Mouse (Mus musculus) testis, postnatal 10 days (tissue): ENCODE results near the gene Zfp575.
A peak's percentile ranks its signal among the peaks of the same experiment; 100 is the strongest.

ENCODE experiments used
- DNase-seq: peaks from one replicate; pipeline ENCODE4 v3.0.0; 2021; ENCODE audit warnings: low spot score

Zfp575 gene

GRCm38 (mm10) chr7:24600941-24601597 lies 13.6 kb upstream of the Zfp575 start:
- peak; percentile 99 for DNase-seq

GRCm38 (mm10) chr7:24599211-24600067 lies 12.0 kb upstream of the Zfp575 start:
- DNase-seq = no peak

GRCm38 (mm10) chr7:24598121-24598520 lies 10.7 kb upstream of the Zfp575 start:
- no peak for DNase-seq

- DNase-seq = no peak
Observed at GRCm38 (mm10) chr7:24595464-24595863, 8.0 kb upstream of the Zfp575 start.

DNA sequence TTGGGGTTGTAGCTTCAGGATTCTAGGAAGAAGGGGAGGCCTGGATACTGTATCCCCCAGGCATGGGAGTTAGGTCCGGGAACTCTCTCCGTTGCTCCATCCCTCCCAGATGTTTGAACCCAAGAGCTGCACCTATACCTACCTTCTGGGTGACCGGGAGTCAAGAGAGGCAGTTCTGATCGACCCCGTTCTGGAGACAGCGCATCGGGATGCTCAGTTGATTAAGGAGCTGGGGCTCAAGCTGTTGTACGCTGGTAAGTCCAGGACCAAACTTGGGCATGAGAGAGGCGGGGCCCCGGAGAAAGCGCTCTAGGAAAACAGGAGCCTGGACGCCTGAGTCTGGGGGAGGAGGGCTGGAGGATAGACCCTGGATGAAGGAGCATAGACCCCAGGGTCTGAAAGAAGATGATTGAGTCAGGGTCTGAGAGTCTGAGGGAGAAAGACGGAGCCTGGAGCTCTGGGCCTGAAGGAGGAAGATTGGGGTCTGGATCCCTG lies 6.9 kb upstream of the Zfp575 start:
- DNase-seq = no peak

DNA sequence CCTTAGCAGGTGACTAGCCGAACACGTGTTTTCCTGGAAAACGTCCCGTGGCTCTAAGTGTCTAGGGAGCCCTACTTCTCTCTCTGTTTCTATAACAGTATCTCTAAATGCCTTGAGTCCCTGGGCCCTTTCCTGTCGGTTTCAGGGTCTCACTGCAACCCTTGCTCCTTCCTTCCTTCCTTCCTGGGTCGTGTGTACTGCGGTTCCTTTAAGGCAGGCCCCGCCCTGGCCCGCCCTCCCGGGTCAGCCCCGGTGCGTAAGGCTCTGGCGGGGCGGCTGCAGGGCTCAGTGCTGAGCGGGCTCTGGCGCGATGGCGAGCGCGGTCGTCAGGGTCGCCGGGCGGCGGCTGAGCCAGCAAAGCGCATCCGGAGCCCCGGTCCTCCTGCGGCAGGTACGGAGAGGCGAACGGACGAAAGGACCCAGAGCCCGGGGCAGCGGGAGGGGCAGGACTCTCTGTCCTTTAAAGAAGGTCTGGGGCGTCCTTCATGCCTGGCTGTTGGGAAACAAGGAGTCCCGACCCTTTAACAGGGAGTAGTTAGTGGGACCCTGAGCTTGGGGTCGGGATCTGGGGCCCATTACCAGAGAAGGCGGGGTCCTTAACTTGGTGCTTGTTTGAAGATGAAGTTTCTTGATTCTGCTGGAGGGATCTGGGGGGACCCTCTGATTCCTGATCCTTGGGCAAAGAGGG lies 6.3 kb upstream of the Zfp575 start:
- DNase-seq = peak; percentile 71

- DNase-seq = no peak
Observed at GRCm38 (mm10) chr7:24592781-24593180, 5.3 kb upstream of the Zfp575 start.

- DNase-seq = no peak
Observed at GRCm38 (mm10) chr7:24592163-24592562, 4.7 kb upstream of the Zfp575 start.

DNA sequence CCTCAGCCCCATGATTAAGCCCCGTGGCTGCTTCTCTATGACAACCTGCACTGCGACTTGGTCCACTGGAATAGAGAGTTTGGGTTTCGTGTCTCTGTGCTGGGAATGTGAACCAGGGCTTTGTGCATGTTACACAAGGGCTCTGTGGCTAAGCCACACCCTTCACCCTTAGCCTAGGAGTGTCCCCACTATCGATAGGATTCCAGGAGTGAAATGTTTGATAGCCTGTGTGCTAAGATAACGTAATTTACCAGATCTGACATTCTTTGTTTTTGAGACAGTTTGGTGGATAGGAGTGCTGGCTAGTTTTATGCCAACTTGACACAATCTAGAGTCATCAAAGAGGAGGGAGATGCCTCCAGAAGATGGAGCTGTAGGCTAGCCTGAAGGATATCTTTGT lies 4.3 kb upstream of the Zfp575 start:
- DNase-seq = no peak

- no peak for DNase-seq
Observed at GRCm38 (mm10) chr7:24588336-24588735, 895 bp upstream of the Zfp575 start.

DNA sequence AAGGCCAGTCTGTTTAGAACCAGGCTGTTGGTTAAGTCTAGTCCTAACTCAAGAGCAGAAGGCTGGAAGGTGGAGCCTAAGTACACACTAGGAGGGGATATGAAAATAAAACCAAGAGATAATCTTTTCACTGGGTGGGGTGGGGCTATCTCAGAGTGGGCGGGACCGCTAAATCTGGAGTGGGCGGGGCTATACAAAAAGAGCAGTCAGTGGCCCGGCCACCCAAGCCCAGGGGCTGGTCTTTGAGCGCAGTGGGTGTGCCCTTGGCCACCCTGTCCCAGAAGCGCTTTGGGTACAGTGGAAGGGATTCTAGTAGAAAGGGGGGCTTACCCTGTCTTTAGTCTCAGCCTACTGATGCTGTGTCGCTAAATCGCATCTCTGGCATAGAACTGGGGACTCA lies 613 bp downstream of the Zfp575 start:
- no peak for DNase-seq

GRCm38 (mm10) chr7:24585995-24586394 lies 1.4 kb downstream of the Zfp575 start:
- DNase-seq = no peak

DNA sequence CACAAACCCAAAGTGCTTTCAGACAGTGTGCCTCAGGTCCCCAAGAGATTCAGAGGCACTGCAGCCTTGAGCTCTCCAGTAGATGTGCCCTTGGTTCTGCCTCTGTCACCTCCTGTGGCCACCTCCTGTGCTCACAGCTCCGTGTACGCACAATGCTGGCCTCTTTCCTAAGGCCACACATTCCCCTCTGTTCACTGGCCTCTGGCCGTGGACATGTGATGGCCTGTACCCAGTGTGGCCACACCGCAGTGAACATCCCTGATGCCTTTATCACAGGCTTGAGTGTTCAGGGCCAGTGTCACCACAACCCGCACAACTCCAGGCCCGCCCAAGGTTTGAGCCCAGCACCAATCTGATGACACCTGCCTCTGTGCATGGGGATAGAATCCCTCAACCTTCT lies 2.6 kb downstream of the Zfp575 start:
- no peak for DNase-seq

DNA sequence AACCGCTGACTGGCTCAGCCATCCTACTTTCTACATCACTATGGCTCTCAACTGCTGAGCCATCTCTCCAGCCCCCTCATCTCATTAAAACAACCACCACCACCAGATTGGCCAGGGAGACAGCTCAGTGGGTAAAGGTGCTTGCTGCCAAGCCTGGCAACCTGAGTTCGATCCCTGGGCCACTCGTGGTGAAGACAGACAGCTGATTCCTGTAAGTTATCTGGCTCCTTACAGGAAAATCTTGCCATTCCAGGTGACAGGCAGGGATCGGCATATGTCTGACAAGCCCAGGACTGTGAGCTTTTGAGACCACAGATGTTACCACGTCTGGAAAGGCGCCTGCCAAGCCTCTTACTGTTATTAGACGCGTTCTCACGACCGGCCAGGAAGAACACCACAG lies 9.6 kb downstream of the Zfp575 start:
- no peak for DNase-seq

DNA sequence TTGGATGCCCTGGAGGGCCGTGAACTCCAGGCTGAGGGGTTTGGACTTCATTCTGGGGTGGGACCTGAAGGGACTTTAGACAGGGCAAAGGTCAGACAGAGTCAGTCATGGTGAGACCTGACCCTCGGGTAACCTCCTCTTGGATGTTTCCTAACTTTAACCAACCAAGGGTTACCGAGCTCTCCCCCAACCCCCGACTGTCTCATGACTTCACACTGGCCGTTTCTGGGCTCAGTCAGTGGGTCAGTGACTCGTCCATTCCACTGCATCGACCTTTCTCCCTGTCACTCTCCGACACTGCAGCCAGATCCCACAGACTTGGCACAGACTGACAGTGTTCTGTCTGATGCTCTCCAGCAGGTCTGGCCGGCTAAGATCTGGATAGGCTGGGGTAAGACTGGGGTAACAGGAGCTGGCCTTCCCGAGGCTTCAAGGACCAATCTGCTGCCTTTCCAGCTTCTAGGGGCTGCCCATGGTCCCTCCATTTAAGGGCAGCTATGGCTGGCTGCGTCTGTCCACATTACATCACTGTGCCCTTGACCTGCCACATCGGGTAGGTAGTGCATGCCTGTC lies 13.1 kb downstream of the Zfp575 start:
- DNase-seq = no peak

DNA sequence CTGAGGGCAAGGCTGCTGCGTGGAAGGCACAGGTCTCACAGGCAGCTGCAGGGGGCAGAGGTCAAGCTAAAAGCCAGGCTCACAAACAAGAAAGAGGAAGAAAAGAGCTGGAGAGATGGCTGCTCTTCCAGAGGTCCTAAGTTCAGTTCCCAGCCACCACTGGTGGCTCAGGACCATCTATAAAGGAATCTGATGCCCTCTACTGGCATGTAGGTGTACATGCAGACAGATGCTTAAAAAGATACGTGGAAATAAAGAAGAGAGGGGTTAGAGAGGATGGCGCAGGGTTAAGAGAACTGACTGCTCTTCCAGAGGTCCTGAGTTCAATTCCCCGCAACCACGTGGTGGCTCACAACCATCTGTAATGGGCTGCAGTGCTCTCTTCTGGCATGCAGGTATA lies 15.0 kb downstream of the Zfp575 start:
- no peak for DNase-seq

DNA sequence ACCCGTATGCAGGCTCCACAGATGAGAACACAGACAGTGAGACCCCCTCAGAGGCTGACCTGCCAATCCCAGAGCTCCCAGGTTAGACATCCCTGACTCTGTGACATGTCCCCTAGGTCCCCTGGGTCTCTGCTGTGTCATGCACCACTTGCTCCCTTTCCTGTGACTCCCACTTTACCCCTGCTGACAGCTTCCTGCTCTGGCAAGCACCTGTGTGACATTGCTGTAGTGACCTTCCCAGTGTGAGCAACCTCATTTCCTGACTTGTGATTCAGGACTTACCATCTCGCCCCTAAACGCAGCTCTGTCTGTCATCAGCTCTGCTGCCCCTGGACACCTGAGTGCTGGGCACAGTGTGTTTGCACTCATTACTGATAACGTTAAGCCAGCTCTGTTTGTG lies 16.4 kb downstream of the Zfp575 start:
- DNase-seq = no peak

- DNase-seq = no peak
Observed at GRCm38 (mm10) chr7:24568512-24568911, 18.9 kb downstream of the Zfp575 start.

GRCm38 (mm10) chr7:24566206-24566605 lies 21.2 kb downstream of the Zfp575 start:
- no peak for DNase-seq

GRCm38 (mm10) chr7:24565627-24566026 lies 21.8 kb downstream of the Zfp575 start:
- DNase-seq = no peak

GRCm38 (mm10) chr7:24564607-24565265 lies 22.7 kb downstream of the Zfp575 start:
- DNase-seq = peak; percentile 87

GRCm38 (mm10) chr7:24563837-24564206 lies 23.6 kb downstream of the Zfp575 start:
- no peak for DNase-seq
